Mouse (Mus musculus): Measurements from ENCODE around the gene Pspn.

Pspn gene

DNA sequence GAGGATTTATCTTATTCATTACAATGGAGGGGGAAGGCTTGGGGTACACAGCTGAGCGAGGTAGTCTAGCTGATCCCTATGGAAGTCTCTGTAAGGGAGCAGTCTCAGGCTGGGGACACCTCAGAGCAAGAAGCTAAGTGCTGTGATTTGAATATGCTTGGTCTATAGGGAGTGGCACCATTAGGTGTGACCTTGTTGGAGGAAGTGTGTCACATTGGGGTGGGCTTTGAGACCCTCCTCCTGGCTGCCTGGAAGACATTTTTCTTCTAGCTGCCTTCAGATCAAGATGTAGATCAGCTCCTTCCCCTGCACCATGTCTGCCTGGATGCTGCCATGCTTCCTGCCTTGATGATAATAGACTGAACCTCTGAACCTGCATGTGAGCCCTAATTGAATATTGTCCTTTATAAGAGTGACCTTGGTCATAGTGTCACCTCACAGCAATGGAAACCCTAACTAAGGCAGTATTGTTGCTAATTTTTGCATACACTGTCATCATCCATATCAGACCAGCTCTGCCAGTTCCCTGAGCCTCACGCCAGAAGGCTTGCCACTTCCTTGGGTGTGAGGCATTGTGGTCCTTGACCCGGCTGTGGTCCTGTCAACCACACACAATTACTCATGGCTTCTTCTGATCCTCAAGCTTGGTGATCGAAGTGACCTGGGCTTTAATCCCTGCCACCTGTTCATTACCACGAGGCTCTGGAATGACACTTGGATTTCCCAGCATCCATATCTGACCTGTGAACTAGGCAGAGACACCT, 37.0 kb downstream of the Pspn start:
- DNase-seq (ENCODE audit: low read depth): no peak

- DNase-seq (ENCODE audit: low read depth): no peak
Measured at GRCm38 (mm10) chr17:56961880-56962279, 37.9 kb downstream of the Pspn start.

- DNase-seq (ENCODE audit: low read depth): no peak
Measured at GRCm38 (mm10) chr17:56958667-56959066, 41.2 kb downstream of the Pspn start.

DNA sequence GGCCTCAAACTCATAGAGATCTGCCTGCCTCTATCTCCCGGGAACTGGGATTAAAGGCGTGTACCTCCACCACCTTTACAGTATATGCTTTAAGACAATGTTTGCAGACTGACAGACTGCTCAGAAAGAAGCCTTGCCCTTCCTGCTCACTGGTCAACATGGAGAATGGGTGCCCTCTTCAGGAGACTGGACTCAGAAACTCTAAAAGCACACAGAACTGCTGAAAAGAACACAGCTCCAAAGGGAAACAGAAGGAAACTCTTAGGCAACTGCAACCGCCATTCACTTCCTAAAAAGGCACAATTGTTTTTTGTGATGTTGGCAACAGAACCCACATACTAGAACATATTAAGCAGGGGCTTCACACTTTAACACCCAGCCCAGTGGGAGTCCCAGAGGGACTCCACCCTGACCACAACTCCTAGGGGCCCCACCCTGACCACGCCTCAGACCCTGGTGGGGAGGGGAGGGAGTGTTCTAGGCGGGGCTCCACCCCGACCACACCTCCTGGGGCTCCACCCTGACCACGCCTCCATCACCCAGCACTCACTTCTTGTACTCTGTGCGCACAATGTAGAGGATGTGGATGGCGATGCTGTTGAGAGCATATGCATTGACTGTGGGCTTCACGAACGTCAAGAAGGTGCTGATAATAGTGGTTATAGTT, 41.9 kb downstream of the Pspn start:
- DNase-seq (ENCODE audit: low read depth): no peak

GRCm38 (mm10) chr17:56954871-56955270, 44.9 kb downstream of the Pspn start:
- no peak for DNase-seq (ENCODE audit: low read depth)

GRCm38 (mm10) chr17:56952639-56953038, 47.2 kb downstream of the Pspn start:
- DNase-seq (ENCODE audit: low read depth): no peak

- no peak for DNase-seq (ENCODE audit: low read depth)
Measured at GRCm38 (mm10) chr17:56950915-56951314, 48.9 kb downstream of the Pspn start.

Measured in fibroblast of lung, adult 2 months (primary cell).